Mouse (Mus musculus) liver, adult 2 months (tissue): Measurements from ENCODE around the gene Klhl20.

Experiments used
- CTCF ChIP-seq: fragments of 200-500 bp; IDR thresholded peaks from 2 replicates; pipeline ENCODE4 v1.5.1; 2011; ENCODE audit warnings: low read depth, low read length, control low read depth
- POLR2A ChIP-seq: fragments of 200-500 bp; IDR thresholded peaks from 2 replicates; pipeline ENCODE4 v1.6.1; 2011; ENCODE audit warnings: low read length, control low read depth; ENCODE audit not compliant: insufficient read depth; ENCODE audit errors: extremely low read depth

DNA sequence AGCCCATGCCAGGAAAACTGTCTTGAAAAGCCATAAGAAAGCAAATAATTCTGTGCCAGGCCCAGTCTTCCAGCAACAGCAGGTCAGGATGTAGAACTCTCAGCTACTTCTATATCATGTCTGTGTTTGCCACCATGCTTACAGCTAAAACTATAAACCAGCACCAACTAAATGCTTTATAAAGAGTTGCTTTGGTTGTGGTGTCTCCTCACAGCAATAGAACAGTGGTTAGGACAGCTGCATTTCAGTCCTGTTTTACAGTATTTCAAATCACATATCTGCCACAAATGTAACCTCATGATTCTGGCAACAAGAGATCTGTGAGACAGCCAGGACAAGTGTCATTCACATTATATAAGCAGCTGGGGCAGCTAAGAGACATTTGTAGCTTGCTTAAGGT lies 90.5 kb downstream of the Klhl20 start:
- TF ChIP-seq CTCF: no peak
- TF ChIP-seq POLR2A: no peak
